31 mouse cellular contexts compared by ENCODE assay signal in genomic region chr11:105356301-105356700, GRCm38 (mm10).
DNase-seq lines count a peak whose midpoint lies in the region; ATAC-seq and TF ChIP-seq lines count a peak whose summit lies in the region.
"Had no signal": no experiment of that assay in that cellular context is flagged by ENCODE, and none has a peak within 500 bp of the region (broad histone marks: within the 10 kb centered on the region; RNA-seq: fewer than 3 reads in every experiment).

No protein-coding gene starts in this region.

- no peak overlapping the region for H3K4me2 ChIP-seq in heart, embryonic 12.5 days
- H3K4me2 ChIP-seq in kidney, embryonic 15.5 days: no peak overlapping the region
- no peak overlapping the region for H3K4me2 ChIP-seq in stomach, embryonic 16.5 days (ENCODE audit: low read depth, low read length)
- no peak overlapping the region for H3K4me2 ChIP-seq in stomach, postnatal 0 days (replicated peaks; ENCODE audit: low read depth)
- no peak overlapping the region for H3K4me2 ChIP-seq in forebrain, postnatal 0 days (ENCODE audit: low read depth)
- H3K4me2 ChIP-seq: embryonic facial prominence, embryonic 12.5 days; forebrain, embryonic 15.5 days; limb, embryonic 13.5 days; liver, embryonic 11.5 days; midbrain, embryonic 15.5 days; neural tube, embryonic 15.5 days; stomach, embryonic 15.5 days had no signal

- no peaks in the 10 kb centered on the region for H3K27me3 ChIP-seq in heart, embryonic 12.5 days (replicated peaks)
- no peaks in the 10 kb centered on the region for H3K27me3 ChIP-seq in kidney, embryonic 15.5 days
- no peaks in the 10 kb centered on the region for H3K27me3 ChIP-seq in stomach, embryonic 16.5 days (ENCODE audit: control insufficient read depth, insufficient read depth, low read length)
- H3K27me3 ChIP-seq in stomach, postnatal 0 days (ENCODE audit: control insufficient read depth, insufficient read depth, low read length): no peaks in the 10 kb centered on the region
- H3K27me3 ChIP-seq in forebrain, postnatal 0 days (ENCODE audit: insufficient read depth, low read length): no peaks in the 10 kb centered on the region
- H3K27me3 ChIP-seq: embryonic facial prominence, embryonic 12.5 days; forebrain, embryonic 15.5 days; limb, embryonic 13.5 days; midbrain, embryonic 15.5 days; neural tube, embryonic 15.5 days had no signal

- DNase-seq in heart, postnatal 10 days: no peak
- no peak for DNase-seq in kidney, postnatal 36 days
- DNase-seq in stomach, postnatal 0 days (ENCODE audit: low spot score): no peak
- DNase-seq in lung, postnatal 25 days (ENCODE audit: low spot score): peak; percentile 37
- no peak for DNase-seq in forebrain, postnatal 0 days
- DNase-seq: adrenal gland, postnatal 25 days; cerebellum, adult 11-12 months; cerebellum, adult 9-11 months; embryo, embryonic 11 days; gastrocnemius, adult 2 months; gastrocnemius, postnatal 36 days; kidney, adult 18-20 months; kidney, postnatal 4 days; retina, postnatal 1 day; right cerebral cortex, postnatal 25 days; thymus, adult 18-20 months; thymus, postnatal 25 days had no signal

- H3K27ac ChIP-seq in heart, embryonic 12.5 days (ENCODE audit: poor library complexity, severe bottlenecking): peak overlapping the region; percentile 64
- H3K27ac ChIP-seq in kidney, embryonic 15.5 days: peak overlapping the region; percentile 29; the same call in 1 of the 2 replicates
- 0 out of 2 replicates have a peak overlapping the region, but pooled peaks have one; percentile 35 for H3K27ac ChIP-seq in stomach, embryonic 16.5 days (ENCODE audit: low read length)
- no peak overlapping the region for H3K27ac ChIP-seq in stomach, postnatal 0 days (replicated peaks)
- no peak overlapping the region for H3K27ac ChIP-seq in forebrain, postnatal 0 days (ENCODE audit: low read depth, low read length)
- H3K27ac ChIP-seq: embryonic facial prominence, embryonic 12.5 days; forebrain, embryonic 10.5 days; forebrain, embryonic 15.5 days; gastrocnemius, adult 2 months; limb, embryonic 13.5 days; midbrain, embryonic 10.5 days; midbrain, embryonic 15.5 days; neural tube, embryonic 15.5 days; stomach, embryonic 15.5 days had no signal

- H3K4me3 ChIP-seq in heart, embryonic 12.5 days: no peak overlapping the region
- H3K4me3 ChIP-seq in kidney, embryonic 15.5 days (replicated peaks): no peak overlapping the region
- no peak overlapping the region for H3K4me3 ChIP-seq in stomach, embryonic 16.5 days (replicated peaks; ENCODE audit: low read length)
- H3K4me3 ChIP-seq in stomach, postnatal 0 days (ENCODE audit: low read depth, low read length): no peak overlapping the region
- H3K4me3 ChIP-seq in forebrain, postnatal 0 days (ENCODE audit: low read depth, low read length): no peak overlapping the region
- H3K4me3 ChIP-seq: embryonic facial prominence, embryonic 12.5 days; forebrain, embryonic 10.5 days; forebrain, embryonic 15.5 days; gastrocnemius, adult 2 months; limb, embryonic 13.5 days; midbrain, embryonic 10.5 days; midbrain, embryonic 15.5 days; neural tube, embryonic 15.5 days; stomach, embryonic 15.5 days had no signal

- peak; percentile 36; the same call in 1 of the 2 replicates for ATAC-seq in heart, embryonic 12.5 days (ENCODE audit: insufficient number of reproducible peaks, low FRiP score)
- ATAC-seq in kidney, embryonic 15.5 days (replicated peaks; ENCODE audit: low FRiP score): no peak
- no peak for ATAC-seq in stomach, embryonic 16.5 days (ENCODE audit: insufficient read depth, low FRiP score)
- ATAC-seq in stomach, postnatal 0 days (ENCODE audit: low FRiP score, low TSS enrichment): no peak
- no peak for ATAC-seq in forebrain, postnatal 0 days
- ATAC-seq: CD4-positive, CD25-positive, alpha-beta regulatory T cell, adult 4 months; forebrain, embryonic 15.5 days; hindbrain, embryonic 16.5 days; midbrain, embryonic 15.5 days had no signal

- H3K36me3 ChIP-seq in heart, embryonic 12.5 days: no peaks in the 10 kb centered on the region
- H3K36me3 ChIP-seq in kidney, embryonic 15.5 days: no peaks in the 10 kb centered on the region
- H3K36me3 ChIP-seq in stomach, embryonic 16.5 days (ENCODE audit: control insufficient read depth, insufficient read depth, low read length): no peaks in the 10 kb centered on the region
- no peaks in the 10 kb centered on the region for H3K36me3 ChIP-seq in stomach, postnatal 0 days (ENCODE audit: control insufficient read depth, insufficient read depth, low read length)
- no peaks in the 10 kb centered on the region for H3K36me3 ChIP-seq in forebrain, postnatal 0 days (ENCODE audit: insufficient read depth)
- H3K36me3 ChIP-seq: embryonic facial prominence, embryonic 12.5 days; forebrain, embryonic 15.5 days; midbrain, embryonic 15.5 days; neural tube, embryonic 15.5 days; stomach, embryonic 15.5 days had no signal

- 39% methylated on average over 7 of the region's 7 CpGs for WGBS in heart, embryonic 12.5 days
- WGBS in kidney, embryonic 15.5 days: 36% methylated on average over 7 of the region's 7 CpGs
- WGBS in stomach, embryonic 16.5 days: 37% methylated on average over 7 of the region's 7 CpGs
- 36% methylated on average over 7 of the region's 7 CpGs for WGBS in stomach, postnatal 0 days
- 83% methylated on average over 7 of the region's 7 CpGs for WGBS in forebrain, postnatal 0 days

- no peak for TF ChIP-seq CTCF in stomach, postnatal 0 days (IDR thresholded peaks at IDR 0.05; ENCODE audit: low read depth)
- no peak for TF ChIP-seq CTCF in forebrain, postnatal 0 days (IDR thresholded peaks at IDR 0.05; ENCODE audit: low read depth)

- H3K4me1 ChIP-seq in heart, embryonic 12.5 days (replicated peaks): peaks cover 57% of the 10 kb centered on the region
- H3K4me1 ChIP-seq in kidney, embryonic 15.5 days: peaks cover 32% of the 10 kb centered on the region
- peaks cover 20% of the 10 kb centered on the region for H3K4me1 ChIP-seq in stomach, embryonic 16.5 days (ENCODE audit: control insufficient read depth, insufficient read depth, low read length)
- H3K4me1 ChIP-seq in stomach, postnatal 0 days (replicated peaks; ENCODE audit: control insufficient read depth, insufficient read depth): 0 out of 2 replicates have a peak, but pooled peaks cover 5% of the 10 kb centered on the region
- no peaks in the 10 kb centered on the region for H3K4me1 ChIP-seq in forebrain, postnatal 0 days (ENCODE audit: insufficient read depth)
- H3K4me1 ChIP-seq: midbrain, embryonic 15.5 days had no signal

- intact Hi-C loops in heart, postnatal 10 days (cut with DNase I): no loop called here

- no peaks in the 10 kb centered on the region for H3K9me3 ChIP-seq in heart, embryonic 12.5 days (replicated peaks)
- H3K9me3 ChIP-seq in kidney, embryonic 15.5 days (replicated peaks): no peaks in the 10 kb centered on the region
- no peaks in the 10 kb centered on the region for H3K9me3 ChIP-seq in stomach, embryonic 16.5 days (replicated peaks; ENCODE audit: control insufficient read depth, low read length)
- H3K9me3 ChIP-seq in stomach, postnatal 0 days (ENCODE audit: control insufficient read depth, low read length): no peaks in the 10 kb centered on the region
- no peaks in the 10 kb centered on the region for H3K9me3 ChIP-seq in forebrain, postnatal 0 days (ENCODE audit: low read length)
- H3K9me3 ChIP-seq: embryonic facial prominence, embryonic 12.5 days; forebrain, embryonic 10.5 days; forebrain, embryonic 15.5 days; limb, embryonic 13.5 days; midbrain, embryonic 10.5 days; midbrain, embryonic 15.5 days; neural tube, embryonic 15.5 days; stomach, embryonic 15.5 days had no signal

- H3K9ac ChIP-seq in heart, embryonic 12.5 days: no peak overlapping the region
- no peak overlapping the region for H3K9ac ChIP-seq in kidney, embryonic 15.5 days
- H3K9ac ChIP-seq in stomach, embryonic 16.5 days (ENCODE audit: low read length): no peak overlapping the region
- no peak overlapping the region for H3K9ac ChIP-seq in stomach, postnatal 0 days (ENCODE audit: low read length)
- H3K9ac ChIP-seq in forebrain, postnatal 0 days: no peak overlapping the region
- H3K9ac ChIP-seq: embryonic facial prominence, embryonic 12.5 days; forebrain, embryonic 15.5 days; limb, embryonic 13.5 days; midbrain, embryonic 15.5 days; neural tube, embryonic 15.5 days; stomach, embryonic 15.5 days had no signal

- TF ChIP-seq EP300 in stomach, postnatal 0 days (optimal IDR thresholded peaks at IDR 0.05): no peak

Comparison
In these comparisons a context has a peak if more than half of its experiments do, and no peak if none do; other contexts are left out.
1. H3K27ac ChIP-seq: peak in heart, embryonic 12.5 days (single experiment), kidney, embryonic 15.5 days (single experiment) and stomach, embryonic 16.5 days (single experiment); none in stomach, postnatal 0 days (single experiment) and forebrain, postnatal 0 days (single experiment).